Mouse (Mus musculus) cerebellum, adult 2 months (tissue): ENCODE results near the gene Brinp1. TPM values are rescaled to one million over a fixed set of nuclear protein-coding genes. Genes with fewer than 3 reads are reported as not detected.
A peak's percentile ranks its signal among the peaks of the same experiment; 100 is the strongest.

ENCODE experiments used
- DNase-seq, 2 experiments: peaks; one replicate each; pipeline ENCODE4 v3.0.0; 2021
- H3K27ac ChIP-seq: fragments of 200-500 bp; 2 replicates; pipeline ENCODE4 v1.5.1; 2012; ENCODE audit warnings: low read length, control low read depth, inconsistent platforms; ENCODE audit not compliant: insufficient read depth
- H3K27me3 ChIP-seq: fragments of 200-500 bp; 2 replicates; pipeline ENCODE4 v1.6.1; 2012; ENCODE audit warnings: inconsistent platforms, mild to moderate bottlenecking, low read length, moderate library complexity; ENCODE audit not compliant: control insufficient read depth, insufficient read depth
- H3K4me1 ChIP-seq: fragments of 200-500 bp; 2 replicates; pipeline ENCODE4 v1.6.1; 2011; ENCODE audit warnings: low read length; ENCODE audit not compliant: control insufficient read depth, insufficient read depth
- H3K4me3 ChIP-seq: fragments of 200-500 bp; replicated peaks from 2 replicates; pipeline ENCODE3; 2011; ENCODE audit warnings: mild to moderate bottlenecking, low read depth, low read length, control low read depth; ENCODE audit not compliant: insufficient read depth
- CTCF ChIP-seq: fragments of 200-500 bp; IDR thresholded peaks from 2 replicates; pipeline ENCODE4 v1.5.1; 2011; ENCODE audit warnings: low read depth, mild to moderate bottlenecking, control low read depth, low read length, moderate library complexity, borderline replicate concordance; ENCODE audit not compliant: insufficient read depth
- POLR2A ChIP-seq: fragments of 200-500 bp; IDR thresholded peaks from 2 replicates; pipeline ENCODE4 v1.6.1; 2011; ENCODE audit warnings: low read length, control low read depth, borderline replicate concordance; ENCODE audit not compliant: insufficient read depth
- WGBS: fragments of 180-500 bp; shearing (Covaris S2); methylation state at CpG from one replicate; pipeline ENCODE4 v1.1.7; 2018; 5-methylcytosine and 5-hydroxymethylcytosine counted together
- polyA plus RNA-seq: library from polyadenylated mRNA; depleted of rRNA; stranded (reverse); fragments of >200 nt; gene quantifications from 2 replicates; pipeline ENCODE4 v1.2.3, GENCODE M21; 2012

The Brinp1 gene
- polyA plus RNA-seq, 1 experiment = 71.2 TPM

DNA sequence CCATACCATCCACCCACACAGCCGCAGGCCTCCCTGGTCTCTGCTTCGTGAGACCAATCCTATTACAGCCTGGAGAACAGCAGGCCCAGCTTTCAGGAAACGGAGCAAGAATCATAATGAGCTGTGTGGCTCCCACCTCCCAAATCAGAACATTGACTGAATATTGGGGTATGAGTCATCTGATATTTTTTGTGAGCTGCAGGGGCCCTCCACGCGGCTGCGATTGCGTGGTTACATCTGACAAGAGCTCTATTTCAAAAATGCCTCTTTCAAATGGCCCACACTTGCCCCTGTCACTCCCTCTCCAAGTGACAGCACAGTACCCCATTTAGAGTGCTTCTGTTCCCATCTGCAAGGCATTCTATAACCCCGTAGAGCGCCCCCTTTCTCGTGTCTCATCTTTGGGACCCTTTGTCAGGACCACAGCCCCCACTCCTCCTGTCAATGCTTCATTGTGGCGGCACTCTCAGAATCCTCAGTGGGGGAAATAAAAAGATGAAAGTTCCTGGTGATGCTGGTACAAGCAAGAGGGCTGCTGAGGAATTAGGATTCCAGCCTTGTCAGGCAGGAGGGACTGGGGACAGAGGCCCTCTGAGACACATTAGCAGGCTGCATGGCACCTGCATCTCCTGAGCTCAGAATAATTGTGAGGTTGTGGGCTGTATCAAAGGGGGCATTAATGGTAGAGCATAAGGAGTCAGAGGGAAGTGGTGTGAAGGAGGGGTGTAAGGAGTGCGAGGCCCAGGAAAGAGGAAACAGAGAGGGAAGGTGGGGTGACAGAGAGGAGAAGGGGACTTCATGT is 188.2 kb downstream of the Brinp1 start:
- no peak overlapping the region for H3K4me3 ChIP-seq
- 62% methylated on average over 12 of the region's 12 CpGs for WGBS
- H3K27ac ChIP-seq = no peak overlapping the region
- peaks cover 18% of the 10 kb centered on the region for H3K4me1 ChIP-seq
- no peak for TF ChIP-seq CTCF
- no peak for TF ChIP-seq POLR2A
- peak; percentile 14 to 23 for DNase-seq
- H3K27me3 ChIP-seq = no peaks in the 10 kb centered on the region

DNA sequence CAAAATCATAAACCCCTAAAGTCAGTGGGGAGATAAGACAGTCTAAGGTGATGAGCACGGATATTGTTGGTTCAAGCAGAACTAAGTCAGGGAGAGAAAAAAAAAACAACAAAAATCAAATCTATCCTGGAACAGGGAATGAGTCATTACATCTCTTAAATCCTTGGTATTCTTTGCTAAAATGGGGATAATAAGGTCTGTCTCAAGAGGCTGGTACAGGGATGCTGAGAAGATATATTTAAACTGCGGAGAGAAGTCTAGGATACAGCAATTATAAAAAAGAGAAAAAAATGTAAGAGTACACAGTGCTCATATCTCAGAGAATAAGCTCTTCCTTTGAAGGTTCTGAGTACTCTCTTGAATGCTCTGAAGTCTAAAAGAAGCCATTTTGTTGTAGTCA is 189.3 kb downstream of the Brinp1 start:
- Histone ChIP-seq H3K27ac (no peak overlapping the region), H3K4me3 (no peak overlapping the region), H3K27me3 (no peaks in the 10 kb centered on the region), H3K4me1 (peaks cover 18% of the 10 kb centered on the region)
- no peak for DNase-seq
- TF ChIP-seq CTCF (no peak), POLR2A (no peak)
- 84% methylated on average over 2 of the region's 2 CpGs for WGBS

DNA sequence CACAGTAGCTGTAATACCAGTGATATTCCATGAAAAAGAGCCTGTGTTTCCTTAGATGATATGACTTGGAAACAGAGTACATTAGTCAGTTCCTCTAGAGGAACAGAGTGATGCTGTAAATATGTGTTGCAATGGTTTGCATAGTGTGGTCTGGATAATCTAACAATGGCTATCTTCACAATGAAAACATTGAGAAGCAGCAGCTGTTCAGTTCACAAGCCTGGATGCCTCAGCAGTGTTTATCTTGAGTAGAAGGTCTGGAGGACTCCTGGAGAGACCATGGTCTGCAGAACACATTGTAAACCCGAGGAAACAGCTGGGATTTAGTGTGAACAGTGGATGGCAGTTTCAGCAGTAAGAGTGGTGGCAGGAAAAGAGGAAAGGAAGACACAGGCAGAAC is 233.2 kb downstream of the Brinp1 start:
- no peak overlapping the region for H3K4me3 ChIP-seq
- no peaks in the 10 kb centered on the region for H3K4me1 ChIP-seq
- H3K27ac ChIP-seq = no peak overlapping the region
- DNase-seq = no peak
- no peak for TF ChIP-seq POLR2A
- no peak for TF ChIP-seq CTCF
- WGBS = 6% methylated on average over 1 of the region's 1 CpGs
- no peaks in the 10 kb centered on the region for H3K27me3 ChIP-seq
